Comparison of ENCODE assay signal across 10 mouse cellular contexts in genomic region chr4:106869539-106869951, GRCm38 (mm10). TPM values are rescaled to one million over a fixed set of nuclear protein-coding genes. Genes with fewer than 3 reads are reported as not detected.
DNase-seq lines count a peak whose midpoint lies in the region; ATAC-seq and TF ChIP-seq lines count a peak whose summit lies in the region.
"Had no signal": no experiment of that assay in that cellular context is flagged by ENCODE, and none has a peak within 500 bp of the region (broad histone marks: within the 10 kb centered on the region; RNA-seq: fewer than 3 reads in every experiment).

No protein-coding gene starts in this region.

- peaks cover 52% of the 10 kb centered on the region for H3K4me1 ChIP-seq in hindbrain, embryonic 10.5 days (replicated peaks)
- H3K4me1 ChIP-seq in hindbrain, postnatal 0 days (ENCODE audit: insufficient read depth, low read length), result 0 out of 2 replicates have a peak, but pooled peaks cover 4% of the 10 kb centered on the region
- peaks cover 42% of the 10 kb centered on the region for H3K4me1 ChIP-seq in embryonic facial prominence, embryonic 15.5 days
- H3K4me1 ChIP-seq in stomach, embryonic 15.5 days, result peaks cover 39% of the 10 kb centered on the region

- no peak for TF ChIP-seq CTCF in hindbrain, postnatal 0 days (IDR thresholded peaks at IDR 0.05; ENCODE audit: low read depth)

- ATAC-seq in hindbrain, postnatal 0 days, result no peak
- ATAC-seq in embryonic facial prominence, embryonic 15.5 days (ENCODE audit: insufficient number of reproducible peaks, low FRiP score, low TSS enrichment, low read depth), result no peak
- ATAC-seq in stomach, embryonic 15.5 days (ENCODE audit: insufficient read depth, low FRiP score, low read depth), result no peak
- ATAC-seq: hindbrain, embryonic 16.5 days had no signal

- H3K9me3 ChIP-seq in hindbrain, embryonic 10.5 days, result no peaks in the 10 kb centered on the region
- no peaks in the 10 kb centered on the region for H3K9me3 ChIP-seq in hindbrain, postnatal 0 days (ENCODE audit: low read length)
- no peaks in the 10 kb centered on the region for H3K9me3 ChIP-seq in embryonic facial prominence, embryonic 15.5 days (replicated peaks)
- H3K9me3 ChIP-seq in stomach, embryonic 15.5 days, result no peaks in the 10 kb centered on the region

- peak overlapping the region; percentile 45; the same call in 1 of the 2 replicates for H3K27ac ChIP-seq in hindbrain, embryonic 10.5 days
- no peak overlapping the region for H3K27ac ChIP-seq in hindbrain, postnatal 0 days
- H3K27ac ChIP-seq in embryonic facial prominence, embryonic 15.5 days (replicated peaks), result peak overlapping the region; percentile 63
- H3K27ac ChIP-seq in stomach, embryonic 15.5 days, result 0 out of 2 replicates have a peak overlapping the region, but pooled peaks have one; percentile 40

- DNase-seq in hindbrain, embryonic 10.5 days (ENCODE audit: low spot score), result no peak
- DNase-seq in hindbrain, postnatal 0 days (ENCODE audit: low spot score), result no peak
- DNase-seq in ES-CJ7 (ENCODE audit: low read depth, low spot score), result peak; percentile 73
- DNase-seq in cerebellum, postnatal 10 days, result no peak
- no peak for DNase-seq in cerebellum, postnatal 36 days
- DNase-seq in adipocyte (ENCODE audit: low spot score), result no peak

- H3K4me2 ChIP-seq in hindbrain, postnatal 0 days (ENCODE audit: low read depth, low read length), result no peak overlapping the region
- no peak overlapping the region for H3K4me2 ChIP-seq in embryonic facial prominence, embryonic 15.5 days (replicated peaks)
- H3K4me2 ChIP-seq in stomach, embryonic 15.5 days, result no peak overlapping the region
- H3K4me2 ChIP-seq: midbrain, embryonic 11.5 days had no signal

- no peak overlapping the region for H3K9ac ChIP-seq in hindbrain, postnatal 0 days (replicated peaks; ENCODE audit: low read length)
- no peak overlapping the region for H3K9ac ChIP-seq in embryonic facial prominence, embryonic 15.5 days
- H3K9ac ChIP-seq in stomach, embryonic 15.5 days, result no peak overlapping the region

- 80% methylated on average over 3 of the region's 3 CpGs for WGBS in hindbrain, embryonic 10.5 days
- WGBS in hindbrain, postnatal 0 days, result 77% methylated on average over 3 of the region's 3 CpGs
- 32% methylated on average over 3 of the region's 3 CpGs for WGBS in embryonic facial prominence, embryonic 15.5 days
- 51% methylated on average over 3 of the region's 3 CpGs for WGBS in stomach, embryonic 15.5 days

- H3K27me3 ChIP-seq in hindbrain, embryonic 10.5 days (ENCODE audit: insufficient read depth, poor library complexity, severe bottlenecking), result no peaks in the 10 kb centered on the region
- H3K27me3 ChIP-seq in hindbrain, postnatal 0 days (ENCODE audit: insufficient read depth, low read length), result no peaks in the 10 kb centered on the region
- H3K27me3 ChIP-seq in embryonic facial prominence, embryonic 15.5 days, result no peaks in the 10 kb centered on the region
- H3K27me3 ChIP-seq in stomach, embryonic 15.5 days (replicated peaks), result no peaks in the 10 kb centered on the region

- H3K36me3 ChIP-seq in hindbrain, embryonic 10.5 days, result no peaks in the 10 kb centered on the region
- H3K36me3 ChIP-seq in hindbrain, postnatal 0 days (ENCODE audit: insufficient read depth, low read length), result no peaks in the 10 kb centered on the region
- no peaks in the 10 kb centered on the region for H3K36me3 ChIP-seq in embryonic facial prominence, embryonic 15.5 days
- no peaks in the 10 kb centered on the region for H3K36me3 ChIP-seq in stomach, embryonic 15.5 days

- no peak overlapping the region for H3K4me3 ChIP-seq in hindbrain, embryonic 10.5 days
- no peak overlapping the region for H3K4me3 ChIP-seq in hindbrain, postnatal 0 days (ENCODE audit: low read length)
- H3K4me3 ChIP-seq in embryonic facial prominence, embryonic 15.5 days (replicated peaks), result no peak overlapping the region
- H3K4me3 ChIP-seq in stomach, embryonic 15.5 days (replicated peaks), result no peak overlapping the region

RNA-seq across cellular contexts. Expression of gene Ssbp3, which starts 41.0 kb away (rescaled TPM):
- polyA plus RNA-seq in hindbrain, embryonic 10.5 days (2016; fragmentation: Nextera tagmentation; extraction: Ambion mirVana), result 140 and 180 TPM in 2 replicates
- total RNA-seq in hindbrain, postnatal 0 days (2014; rRNA removed), result 155 and 156 TPM in 2 replicates
- 102 and 108 TPM in 2 replicates for polyA plus RNA-seq in hindbrain, postnatal 0 days (2015; fragmentation: Nextera tagmentation; extraction: Ambion mirVana)
- 136 and 137 TPM in 2 replicates for polyA plus RNA-seq in embryonic facial prominence, embryonic 15.5 days (2015; fragmentation: Nextera tagmentation; extraction: Ambion mirVana)
- 92.4 and 98.5 TPM in 2 replicates for polyA plus RNA-seq in stomach, embryonic 15.5 days (2015; fragmentation: Nextera tagmentation; extraction: Ambion mirVana)
